Mouse (Mus musculus) urinary bladder, postnatal 14 days (tissue): Measurements from ENCODE around the gene Olfr1134.
"Not testable (repeated sequence)": the region's sequence is repeated elsewhere in the genome, so short reads cannot be mapped to it uniquely, and the experiment has no call there.

ENCODE experiments used
- DNase-seq: peaks from one replicate; pipeline ENCODE4 v3.0.0; 2021; ENCODE audit warnings: low spot score

Gene Olfr1134

DNA sequence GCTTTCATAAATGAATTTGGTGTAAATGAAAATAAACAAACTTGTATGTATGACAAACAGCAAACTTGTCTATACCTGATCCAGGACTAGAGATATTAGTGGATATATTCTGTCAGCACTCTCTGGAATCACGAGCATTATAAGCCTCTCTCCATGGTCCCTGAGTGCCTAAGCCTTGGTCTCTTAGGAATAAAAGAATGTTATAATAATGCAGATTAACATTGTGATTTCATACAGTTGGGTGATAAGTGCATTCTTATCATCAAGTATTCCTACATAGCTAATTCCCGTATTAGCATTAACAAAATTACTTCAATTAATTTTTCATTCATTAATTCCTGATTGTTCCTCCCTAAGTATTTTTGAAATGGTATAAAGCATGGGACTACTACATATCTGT, at the start of gene Olfr1134:
Olfr1134 (minus strand) TSS at position 101 of the 400 bp plus-strand sequence.
- DNase-seq: no peak

DNA sequence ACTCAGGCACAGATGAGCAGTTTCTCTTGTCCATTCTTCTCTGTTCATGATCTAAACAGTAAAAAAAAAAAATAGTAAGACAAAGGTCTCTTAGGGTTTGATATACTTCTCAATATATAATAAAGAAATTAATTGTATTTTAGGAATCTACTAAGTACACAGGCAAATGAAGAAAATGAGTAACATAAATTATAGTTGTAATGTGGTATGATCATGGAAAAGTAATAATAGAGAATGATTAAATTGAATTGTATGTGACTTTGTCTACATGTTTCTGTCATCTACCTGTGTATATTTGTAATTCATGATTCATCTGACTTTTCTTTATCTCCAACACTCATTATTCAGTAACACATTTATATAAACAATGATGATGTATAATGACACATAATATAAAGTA, 35.6 kb upstream of the Olfr1134 start, which contains the start of gene Olfr1136:
Olfr1136 (minus strand) TSS at position 101 of the 400 bp plus-strand sequence.
- DNase-seq: no peak

GRCm38 (mm10) chr2:87673564-87673963, 15.3 kb upstream of the Olfr1134 start, which contains the start of gene Olfr1135:
Olfr1135 (minus strand) TSS chr2:87673664.
- no peak for DNase-seq

GRCm38 (mm10) chr2:87647274-87647673, 11.0 kb downstream of the Olfr1134 start, which contains the start of gene Olfr1133:
Olfr1133 (minus strand) TSS chr2:87647374.
- no peak for DNase-seq

GRCm38 (mm10) chr2:87642441-87642840, 15.8 kb downstream of the Olfr1134 start:
- DNase-seq: no peak

- DNase-seq: no peak
These were observed 20.8 kb downstream of the Olfr1134 start, which contains the start of gene Olfr1132 for GRCm38 (mm10) chr2:87637435-87637834. Olfr1132 (minus strand) TSS chr2:87637535.

- no peak for DNase-seq
These were observed 31.5 kb downstream of the Olfr1134 start, which contains the start of gene Olfr1131 for GRCm38 (mm10) chr2:87626804-87627203. Olfr1131 (plus strand) TSS chr2:87627104.

DNA sequence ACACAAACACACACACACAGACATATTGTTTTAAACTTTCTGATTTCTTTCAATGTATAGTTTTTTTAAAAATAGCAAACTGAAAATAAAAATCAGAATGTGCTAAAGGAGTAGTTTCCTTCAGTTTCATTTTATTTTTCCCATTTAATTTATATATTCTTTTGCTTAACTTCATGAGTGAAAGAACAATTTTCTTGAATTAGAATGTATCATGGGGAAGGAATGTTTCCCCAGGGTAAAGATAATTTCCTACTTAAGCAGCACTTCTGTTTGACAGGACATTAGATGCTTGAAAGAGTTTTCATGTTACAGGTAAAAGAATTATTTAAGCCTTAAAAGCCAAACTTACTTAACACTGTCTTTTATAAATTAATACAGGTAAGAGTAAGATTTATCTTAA, 52.3 kb downstream of the Olfr1134 start, which contains the start of gene Olfr1130:
Olfr1130 (plus strand) TSS at position 301 of the 400 bp plus-strand sequence.
- not testable (repeated sequence) for DNase-seq
